Mouse (Mus musculus) retina, embryonic 14.5 days (tissue): ENCODE results near the gene Ifnar1.
A peak's percentile ranks its signal among the peaks of the same experiment; 100 is the strongest.
"Not testable (repeated sequence)": the region's sequence is repeated elsewhere in the genome, so short reads cannot be mapped to it uniquely, and the experiment has no call there.

Experiments
- DNase-seq: peaks from one replicate; pipeline ENCODE4 v3.0.0-alpha.2; 2015; ENCODE audit warnings: low spot score

Ifnar1 gene

DNA sequence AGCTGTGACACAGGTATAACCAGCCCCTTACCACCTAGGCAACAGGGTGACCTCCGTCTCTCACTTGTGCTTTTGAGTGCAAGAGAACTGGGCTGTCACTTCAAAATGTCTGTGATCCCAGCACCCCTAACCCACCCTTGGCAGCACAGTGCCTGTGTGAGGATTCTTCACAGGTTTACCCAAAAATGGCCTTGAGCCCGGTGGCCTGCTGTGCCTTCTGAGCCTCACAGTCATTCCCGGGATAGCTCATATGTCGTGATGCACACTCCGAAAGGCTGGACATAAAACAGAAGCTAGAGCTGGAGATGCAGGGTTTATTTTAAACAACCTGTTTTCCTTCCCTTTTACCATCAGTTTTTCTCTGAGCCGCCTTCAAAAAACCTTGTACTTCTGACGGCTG is 19.7 kb downstream of the Ifnar1 start:
- no peak for DNase-seq

DNA sequence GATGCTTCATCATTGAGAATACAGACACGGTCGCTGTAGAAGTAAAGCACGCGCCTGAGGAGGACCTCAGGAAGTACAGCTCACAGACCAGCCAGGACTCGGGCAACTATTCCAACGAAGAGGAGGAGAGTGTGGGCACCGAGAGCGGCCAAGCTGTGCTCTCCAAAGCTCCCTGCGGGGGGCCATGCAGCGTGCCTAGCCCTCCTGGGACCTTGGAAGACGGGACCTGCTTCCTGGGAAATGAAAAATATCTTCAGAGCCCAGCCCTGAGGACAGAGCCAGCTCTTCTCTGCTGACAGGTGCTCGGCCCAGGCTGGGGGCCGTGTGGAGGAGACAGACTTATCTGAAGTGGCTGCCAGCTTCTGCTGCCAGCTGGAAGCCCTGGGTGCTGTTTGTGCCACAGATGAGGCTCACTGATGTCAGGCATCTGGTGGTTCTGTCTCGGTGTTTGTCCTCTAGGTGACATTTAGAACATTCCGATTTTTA is 20.1 kb downstream of the Ifnar1 start:
- DNase-seq = no peak

DNA sequence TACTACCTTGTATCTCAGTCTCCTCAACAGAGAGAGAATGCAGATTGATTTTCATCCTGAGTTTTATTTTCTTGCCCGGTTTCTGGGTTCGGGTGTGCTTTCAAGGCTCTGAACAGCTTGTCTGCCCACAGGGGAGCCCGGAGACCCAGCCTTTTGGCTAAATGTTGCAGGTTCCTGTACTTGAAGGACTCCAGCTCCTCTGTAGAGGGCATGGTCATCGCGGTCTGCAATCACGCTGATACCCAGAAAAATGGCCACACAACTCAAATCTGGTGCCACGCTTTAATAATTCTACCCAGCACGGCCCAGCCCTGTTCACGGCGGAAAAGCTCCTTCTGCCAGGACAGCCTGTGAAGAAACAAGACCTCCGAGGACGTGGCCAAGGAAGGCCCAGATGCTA is 21.4 kb downstream of the Ifnar1 start:
- no peak for DNase-seq

DNA sequence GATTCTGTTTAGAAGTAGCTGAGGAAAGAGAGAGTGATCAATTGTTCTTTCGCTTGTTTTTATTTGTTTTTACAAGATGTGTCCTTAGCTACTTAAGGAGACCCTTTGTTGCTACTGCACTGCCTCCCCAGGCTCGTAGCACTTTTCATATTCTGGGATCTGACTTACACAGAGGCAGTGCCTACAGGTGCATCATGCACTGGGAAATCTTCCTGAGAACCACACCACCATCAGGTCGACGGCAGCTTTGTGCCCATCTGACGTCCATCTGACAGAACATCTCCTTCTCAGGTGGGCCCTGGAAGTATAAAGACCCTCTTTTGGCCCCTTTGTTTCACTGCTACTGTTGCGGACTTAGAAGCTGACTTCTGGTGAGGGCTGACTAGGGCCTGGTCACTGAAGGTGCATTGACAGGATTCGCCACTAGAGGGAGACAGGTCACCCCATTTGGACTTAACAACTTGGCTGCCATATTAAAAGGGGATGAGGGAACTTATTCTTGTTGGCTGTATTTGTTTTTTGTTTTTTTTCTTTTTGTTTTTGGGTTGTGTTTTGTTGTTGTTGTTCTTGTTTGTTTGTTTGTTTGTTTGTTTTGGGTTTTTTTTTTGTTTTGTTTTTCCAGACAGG is 27.2 kb downstream of the Ifnar1 start:
- peak; percentile 96 for DNase-seq

DNA sequence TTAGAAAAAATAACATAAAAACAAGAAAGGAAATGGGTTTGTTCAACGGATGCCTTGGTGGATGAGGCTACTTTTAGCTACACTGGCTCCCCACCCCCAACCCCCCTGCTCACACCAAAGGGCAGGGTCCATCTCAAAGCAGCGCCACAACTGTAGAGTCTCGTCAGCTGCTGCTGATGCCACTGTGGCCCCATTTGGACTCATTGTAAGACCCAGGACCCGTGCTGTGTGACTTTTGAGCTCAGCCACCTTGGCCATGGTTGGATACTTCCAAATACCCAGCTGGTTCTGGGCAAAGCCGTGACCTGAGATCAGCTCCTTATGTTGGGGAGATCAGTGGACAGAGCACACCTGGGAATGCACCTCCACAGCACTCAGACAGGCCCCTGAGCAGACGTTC is 28.1 kb downstream of the Ifnar1 start:
- no peak for DNase-seq

DNA sequence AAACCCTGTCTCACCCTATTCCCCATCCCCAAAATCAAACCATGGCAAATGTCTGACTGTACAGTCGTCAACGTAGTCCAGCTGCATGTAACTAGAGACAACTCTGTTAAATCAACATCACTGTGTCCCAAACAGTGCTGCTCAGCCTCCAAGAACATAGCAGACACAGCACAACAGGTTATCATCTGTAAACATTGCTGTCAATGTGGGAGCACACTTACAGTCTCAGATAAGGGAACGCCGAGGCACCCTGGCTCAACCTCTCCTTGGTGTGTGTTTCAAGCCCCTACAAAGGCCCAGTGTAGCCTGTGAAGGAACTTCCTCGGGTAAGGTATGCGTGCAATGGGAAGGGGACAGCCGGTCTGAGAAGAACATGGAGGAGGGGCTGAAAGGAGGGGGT is 32.0 kb downstream of the Ifnar1 start:
- no peak for DNase-seq

DNA sequence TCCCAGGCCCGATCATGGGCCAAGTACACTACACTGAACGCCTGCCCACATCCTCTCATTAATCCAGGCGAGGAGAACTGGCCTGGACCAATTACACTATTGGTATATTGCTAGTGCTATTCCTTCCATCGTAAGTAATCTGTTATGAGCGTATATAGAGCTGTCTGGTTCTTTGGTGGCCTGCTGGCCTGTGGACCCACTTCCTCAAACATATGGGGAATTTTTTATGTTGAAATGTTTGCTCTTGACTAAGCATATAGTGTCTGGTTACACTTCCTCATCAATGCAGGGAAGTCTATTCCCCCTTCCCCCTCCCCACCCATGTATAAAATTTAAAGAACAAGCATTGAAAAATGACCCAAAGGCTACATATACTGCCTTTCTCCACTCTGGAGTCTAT is 37.0 kb downstream of the Ifnar1 start:
- DNase-seq = no peak

DNA sequence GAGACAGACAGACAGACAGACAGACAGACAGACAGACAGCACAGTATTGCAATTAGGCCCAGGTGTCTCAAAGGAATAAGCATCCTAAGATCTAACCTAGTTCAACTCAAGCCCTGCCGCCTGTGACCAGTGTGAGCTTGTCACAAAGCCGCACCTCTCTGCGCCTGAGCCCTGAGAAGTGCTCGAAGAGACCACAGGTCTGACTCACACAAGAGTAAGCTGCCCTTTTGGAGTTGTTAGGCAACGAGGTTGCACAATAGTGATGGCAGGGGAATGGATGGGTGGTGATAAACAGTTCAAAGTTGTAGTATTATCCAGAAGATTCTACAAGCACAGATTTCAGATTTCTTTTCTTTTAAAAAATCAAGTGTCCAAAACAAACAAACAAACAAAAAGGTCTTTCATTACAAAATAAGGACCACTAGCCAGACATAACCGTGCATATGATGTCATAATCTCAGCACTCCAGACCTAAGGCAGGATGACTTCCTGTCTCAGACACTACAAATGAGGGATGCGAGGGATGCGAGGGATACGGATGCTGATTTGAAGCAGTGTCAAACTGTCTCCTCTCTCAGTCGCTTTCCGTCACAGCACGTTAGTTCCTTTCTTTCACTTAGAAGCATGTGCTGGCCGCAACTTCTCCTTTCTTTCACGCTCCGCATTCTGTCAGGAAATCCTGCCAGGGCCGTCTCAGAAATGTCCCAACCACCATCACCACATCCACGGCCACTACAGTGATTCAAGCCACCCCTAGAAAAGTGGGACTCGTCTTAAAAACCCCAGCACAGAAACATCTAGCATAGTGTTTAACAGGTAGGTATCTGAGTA is 37.7 kb downstream of the Ifnar1 start:
- DNase-seq = no peak

DNA sequence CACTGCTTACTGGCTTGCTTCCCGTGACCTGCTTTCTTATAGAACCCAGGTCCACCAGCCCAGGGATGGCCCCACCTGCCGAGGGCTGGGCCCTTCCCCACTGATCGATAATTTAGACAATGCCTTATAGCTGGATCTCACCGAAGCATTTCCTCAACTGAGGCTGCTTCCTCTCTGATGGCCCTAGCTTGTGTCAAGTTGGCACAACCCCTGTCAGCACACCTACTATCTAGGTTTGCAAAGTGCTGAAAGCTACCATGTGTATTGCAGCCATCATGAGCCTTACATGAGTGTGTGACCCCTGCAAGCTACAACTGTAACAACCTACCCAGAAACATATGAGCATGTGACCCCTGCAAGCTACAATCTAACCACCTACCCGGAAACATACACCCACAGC is 39.2 kb downstream of the Ifnar1 start:
- DNase-seq = no peak

DNA sequence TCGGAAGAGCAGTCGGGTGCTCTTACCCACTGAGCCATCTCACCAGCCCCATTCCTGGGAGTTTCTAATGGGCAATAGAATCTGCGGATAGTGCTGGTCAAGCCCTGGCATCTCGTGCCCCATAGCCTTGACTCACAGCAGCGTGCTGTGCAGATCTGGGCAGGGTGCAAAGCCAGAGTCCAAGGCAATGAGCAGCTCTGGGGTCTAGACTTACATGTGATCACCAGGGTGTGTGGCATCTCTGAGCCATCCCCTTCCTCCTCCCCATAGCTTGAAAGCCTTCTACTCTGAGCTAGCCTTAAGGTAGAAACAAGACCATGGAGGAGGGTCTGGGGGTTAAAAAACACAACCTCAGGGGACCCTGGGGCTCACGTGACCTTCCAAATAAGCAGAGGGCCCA is 41.2 kb downstream of the Ifnar1 start:
- no peak for DNase-seq

DNA sequence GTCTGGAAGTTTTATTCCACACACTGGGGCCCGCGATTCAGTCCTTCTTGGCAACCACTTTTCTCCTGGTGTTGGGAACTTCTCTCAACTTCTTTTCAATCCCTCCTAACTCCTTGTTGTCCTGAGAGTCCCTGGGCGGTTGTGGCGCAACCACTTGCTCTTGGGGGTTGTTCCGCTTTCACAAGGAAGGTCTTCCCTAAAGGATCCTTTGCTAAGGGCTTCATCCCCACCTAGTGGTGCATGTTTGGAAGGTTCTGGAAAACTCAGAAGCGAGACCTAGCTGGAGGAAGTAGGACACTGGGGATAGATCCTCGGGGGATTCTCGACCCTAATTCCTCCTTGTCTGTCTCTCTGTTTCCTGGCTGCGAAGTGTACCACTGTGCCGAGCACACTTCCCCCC is 42.0 kb downstream of the Ifnar1 start:
- no peak for DNase-seq

DNA sequence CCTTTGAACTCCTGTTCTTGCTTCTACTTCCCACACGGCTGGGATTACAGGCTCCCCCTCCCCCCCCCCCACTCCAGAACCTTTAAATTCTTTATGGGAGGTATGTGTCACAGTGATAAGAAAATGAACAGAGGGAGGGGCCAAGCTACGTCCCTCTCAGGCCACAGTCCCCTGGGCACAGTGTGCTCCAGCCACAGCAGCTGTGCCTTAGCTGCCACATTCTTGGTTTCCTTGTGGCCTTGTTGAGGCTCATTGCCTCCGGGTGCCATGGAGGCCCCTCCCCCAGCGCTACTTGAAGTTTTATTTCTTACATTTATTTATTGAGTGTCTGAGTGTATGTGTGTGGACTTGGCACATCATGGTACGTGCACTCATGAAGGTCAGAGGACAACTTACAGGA is 42.5 kb downstream of the Ifnar1 start:
- no peak for DNase-seq

DNA sequence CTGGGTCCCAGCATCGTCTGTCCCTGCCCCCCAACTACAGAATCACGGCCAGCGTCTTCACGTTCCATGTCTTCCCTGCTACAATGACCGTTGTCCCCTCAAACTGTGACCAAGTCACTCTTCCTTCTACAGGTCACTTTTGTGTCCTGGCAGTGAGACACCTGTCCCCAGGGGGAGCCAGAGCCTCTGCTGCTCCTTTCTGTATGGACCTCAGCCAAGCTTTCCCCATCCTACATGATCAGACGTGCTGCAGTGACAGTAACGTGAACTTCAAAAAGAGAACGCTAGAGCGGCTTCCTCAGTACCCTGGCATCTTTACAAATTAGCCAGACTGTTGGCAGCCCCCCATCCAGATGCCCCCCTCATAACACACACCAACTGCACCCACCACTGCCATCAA is 43.5 kb downstream of the Ifnar1 start:
- DNase-seq = no peak

DNA sequence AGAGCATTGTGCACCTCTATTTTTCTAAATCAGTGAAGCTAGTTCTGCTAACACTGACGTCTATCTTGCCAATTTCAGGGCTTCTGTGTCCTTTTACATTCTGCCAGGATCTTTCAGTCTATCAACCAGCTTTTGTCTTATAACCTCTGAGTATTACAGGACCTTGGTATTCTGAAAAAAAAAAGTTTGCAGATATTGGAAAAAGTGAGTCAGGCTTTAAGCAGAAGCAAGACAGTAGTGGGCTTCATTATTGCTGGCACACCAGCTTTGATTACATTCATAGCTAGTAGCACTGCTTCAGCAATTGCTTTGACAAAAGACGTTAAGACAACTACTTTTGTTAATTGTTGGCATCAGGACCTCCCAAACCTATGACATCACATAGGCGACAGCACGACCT is 45.8 kb downstream of the Ifnar1 start:
- not testable (repeated sequence) for DNase-seq

DNA sequence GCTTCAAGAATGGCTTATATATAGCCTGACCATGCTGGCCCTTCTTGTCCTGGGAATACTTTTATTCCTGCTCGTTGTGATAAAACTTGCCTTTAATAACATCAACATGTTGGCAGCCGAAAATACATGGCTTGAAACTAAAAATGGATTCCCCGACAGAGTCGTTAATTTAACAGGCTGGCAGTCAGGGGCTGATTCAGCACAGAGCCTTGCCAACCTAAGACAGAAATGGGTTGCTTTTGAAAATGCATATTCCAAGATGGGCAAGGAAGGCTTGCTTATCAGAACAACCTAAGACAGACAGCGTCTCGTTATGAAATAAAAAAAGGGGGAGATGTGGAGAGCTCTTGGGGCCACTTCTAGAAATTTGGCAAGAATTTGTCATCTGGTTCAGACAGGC is 46.8 kb downstream of the Ifnar1 start:
- DNase-seq = no peak

DNA sequence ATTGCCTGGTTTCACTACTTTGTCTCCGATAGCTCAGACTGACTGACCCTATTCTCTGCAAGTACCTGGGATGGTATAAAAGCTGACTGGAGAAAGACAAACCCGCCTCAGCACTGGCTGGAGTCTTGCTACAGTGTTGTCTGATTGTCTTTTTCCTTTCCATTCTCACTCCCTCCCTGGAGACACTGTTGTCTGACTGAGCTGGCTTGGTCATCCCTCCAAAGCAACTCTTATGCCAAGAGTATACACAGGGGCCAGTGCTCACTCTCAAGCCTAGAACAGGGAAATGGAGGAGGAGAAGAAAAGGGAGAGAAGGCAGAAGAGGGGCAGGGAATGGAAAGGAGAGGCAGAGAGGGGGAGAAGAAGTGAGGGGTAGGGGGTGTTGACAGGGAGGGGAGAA is 47.4 kb downstream of the Ifnar1 start:
- DNase-seq = no peak

DNA sequence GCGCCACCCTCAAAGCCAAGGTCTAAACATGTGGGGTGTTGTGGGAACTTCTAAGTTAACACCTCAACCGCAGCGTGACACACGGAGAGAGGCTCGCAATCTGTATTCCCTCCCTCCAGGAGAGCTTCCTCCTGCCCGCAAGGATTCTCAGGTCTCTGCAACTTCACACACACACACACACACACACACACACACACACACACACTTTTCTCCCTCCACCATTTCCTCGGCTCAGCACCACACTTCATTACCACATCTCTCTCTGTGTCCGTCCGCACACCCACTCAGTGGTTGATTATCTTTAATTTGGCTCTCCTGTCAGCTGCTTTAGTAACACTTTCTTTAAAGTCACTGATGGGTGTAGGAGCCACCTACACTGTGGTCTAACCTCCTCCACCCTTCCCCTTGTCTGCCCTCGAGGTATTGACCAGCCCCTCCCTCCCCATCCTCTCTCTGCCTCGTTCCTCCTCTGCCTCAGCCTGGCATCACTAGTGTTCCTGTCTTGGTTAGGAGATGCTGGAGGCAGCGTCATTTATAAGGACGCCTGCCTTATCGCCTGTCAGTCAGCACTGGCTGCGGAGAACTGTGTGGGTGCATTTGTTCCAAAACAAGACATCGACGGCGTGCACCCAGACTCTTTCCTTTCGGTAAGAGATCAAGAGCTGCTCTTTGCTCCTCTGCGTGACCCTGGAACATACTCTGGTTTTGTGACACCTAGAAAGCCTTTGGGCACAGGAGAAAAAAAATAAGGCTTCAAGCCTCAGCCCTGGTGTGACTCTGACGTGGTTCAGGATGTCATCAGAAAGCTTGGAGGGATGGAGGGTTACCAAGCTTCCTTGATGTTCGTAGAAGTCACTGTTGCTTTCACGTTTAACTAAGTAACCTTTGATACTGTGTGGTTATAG is 48.3 kb downstream of the Ifnar1 start:
- no peak for DNase-seq

DNA sequence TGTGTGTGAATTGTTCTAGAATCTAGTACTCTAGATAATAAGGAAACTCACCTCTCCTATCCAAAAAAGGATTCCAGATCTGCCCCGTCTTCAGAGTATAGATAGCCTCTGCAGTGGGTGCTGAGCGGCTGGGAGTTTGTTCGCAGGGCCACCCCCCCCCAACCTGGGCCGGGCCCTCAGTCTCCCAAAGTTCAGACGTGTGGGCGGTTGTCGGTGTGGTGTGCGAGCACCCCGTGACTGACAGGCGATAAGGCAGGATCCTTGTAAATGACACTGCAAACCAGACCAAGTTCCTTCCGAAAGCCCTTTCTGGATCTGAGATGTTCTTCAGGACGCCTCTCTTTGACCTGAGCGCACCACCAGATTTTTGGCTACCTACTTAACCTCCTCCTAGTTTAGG is 49.4 kb downstream of the Ifnar1 start:
- peak; percentile 54 for DNase-seq

DNA sequence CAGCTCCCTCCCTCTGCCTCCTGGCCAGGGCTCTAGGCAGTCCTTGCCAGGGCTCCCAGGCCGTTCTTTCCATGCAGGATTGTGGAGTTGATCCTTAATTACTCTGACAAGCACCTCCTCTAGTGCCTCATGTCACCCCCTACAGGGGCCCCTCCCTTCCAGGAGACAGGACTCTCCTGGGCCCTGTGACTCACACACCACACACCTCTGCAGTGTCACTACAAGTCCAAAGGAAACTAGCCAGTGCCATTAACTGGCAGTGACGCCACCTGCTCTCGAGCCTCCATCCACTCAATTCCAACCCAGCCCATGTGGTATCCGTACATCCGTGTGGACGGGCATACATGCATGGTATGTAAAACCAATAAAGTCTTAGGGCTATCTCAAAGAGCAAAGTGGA is 49.9 kb downstream of the Ifnar1 start:
- no peak for DNase-seq

DNA sequence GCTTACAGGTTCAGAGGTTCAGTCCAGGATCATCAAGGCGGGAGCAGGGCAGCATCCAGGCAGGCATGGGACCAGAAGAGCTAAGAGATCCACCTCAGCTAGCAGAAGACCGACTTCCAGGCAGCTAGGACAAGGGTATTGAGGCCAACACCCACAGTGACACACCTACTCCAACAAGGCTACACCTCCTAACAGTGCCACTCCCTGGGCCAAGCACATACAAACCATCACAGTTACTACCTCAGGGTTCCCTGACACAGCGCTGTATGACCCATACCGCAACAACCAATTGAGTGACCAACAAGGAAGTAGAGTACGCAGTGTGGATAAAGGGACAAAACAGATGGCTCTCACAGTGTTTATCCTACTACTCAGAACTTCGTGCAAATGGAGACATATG is 51.3 kb downstream of the Ifnar1 start:
- no peak for DNase-seq

DNA sequence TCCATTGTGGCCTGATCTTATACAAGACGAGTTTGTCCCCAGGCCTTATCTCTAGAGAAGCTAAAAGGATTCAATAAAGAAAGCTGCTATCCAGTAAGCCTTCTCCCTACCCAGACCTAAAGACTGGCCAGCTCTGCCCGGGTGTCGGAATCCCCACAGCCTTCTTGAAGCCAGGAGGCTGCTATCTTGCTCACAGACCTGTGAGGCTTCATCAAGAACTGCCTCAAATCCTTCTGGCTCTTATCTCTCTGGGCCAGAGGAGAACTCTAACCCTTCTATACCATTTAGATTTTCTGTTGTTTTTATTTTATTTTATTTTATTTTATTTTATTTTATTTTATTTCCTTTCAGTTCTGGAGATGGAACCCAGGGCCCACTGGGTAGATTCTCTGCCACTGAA is 52.0 kb downstream of the Ifnar1 start:
- DNase-seq = no peak

DNA sequence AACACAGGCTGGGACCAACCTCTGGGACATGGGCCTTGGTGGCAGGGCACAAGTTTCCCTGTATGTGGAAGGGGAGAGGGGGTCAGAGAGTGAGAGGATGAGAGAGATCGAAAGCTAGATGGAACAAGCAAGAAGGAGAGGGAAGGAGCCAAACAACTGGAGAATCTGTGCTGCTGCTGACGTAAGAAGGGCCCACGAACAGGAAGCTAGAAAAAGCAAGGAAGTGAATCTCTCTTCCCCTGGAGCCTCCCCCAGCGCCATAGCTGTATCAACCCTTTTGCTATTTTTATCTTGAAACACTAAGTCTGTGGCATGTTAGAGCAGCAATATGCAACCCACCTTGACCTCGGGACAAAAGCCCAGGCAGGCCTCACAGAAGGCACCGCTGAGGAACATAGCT is 53.0 kb downstream of the Ifnar1 start:
- DNase-seq = no peak

DNA sequence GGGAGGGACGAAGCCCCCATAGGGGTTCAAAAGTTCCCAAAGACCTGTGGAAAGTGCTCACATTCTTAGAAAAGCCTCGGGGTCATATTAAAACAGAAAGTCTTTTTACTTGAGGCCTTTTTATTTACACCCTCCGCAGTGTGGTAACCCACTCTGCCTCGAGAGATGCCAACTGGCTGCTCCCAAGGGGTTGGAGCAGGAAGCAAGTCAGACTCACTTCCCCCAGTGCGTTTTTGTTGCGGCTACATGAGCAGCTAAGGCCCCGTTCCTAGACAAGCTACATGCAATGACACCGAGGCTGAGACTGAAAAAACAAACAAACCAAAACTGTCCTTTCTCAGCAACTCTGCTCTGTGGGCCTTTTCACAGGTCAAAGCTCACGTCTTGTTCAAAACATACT is 53.5 kb downstream of the Ifnar1 start:
- no peak for DNase-seq
